Mouse (Mus musculus): ENCODE results near the gene Irx1. TPM values are rescaled to one million over a fixed set of nuclear protein-coding genes. Genes with fewer than 3 reads are reported as not detected.
A peak's percentile ranks its signal among the peaks of the same experiment; 100 is the strongest.

Gene Irx1
- polyA plus RNA-seq, 1 experiment = not detected

GRCm38 (mm10) chr13:71958651-71959050 lies 4.9 kb downstream of the Irx1 start:
- H3K27ac ChIP-seq (ENCODE audit: control insufficient read depth, insufficient read depth, low read depth, low read length) = no peak overlapping the region
- TF ChIP-seq CTCF (IDR thresholded peaks at IDR 0.05; ENCODE audit: control insufficient read depth, insufficient read depth, insufficient replicate concordance, low read depth, low read length) (no peak), POLR2A (IDR thresholded peaks at IDR 0.05; ENCODE audit: control insufficient read depth, low read depth, low read length) (no peak)
- no peaks in the 10 kb centered on the region for H3K36me3 ChIP-seq (ENCODE audit: control insufficient read depth, insufficient read depth, low read length)
- H3K27me3 ChIP-seq (ENCODE audit: control insufficient read depth, insufficient read depth, low read length) = peaks cover 4% of the 10 kb centered on the region
- H3K4me3 ChIP-seq (ENCODE audit: control insufficient read depth, low read depth, low read length) = no peak overlapping the region
- H3K4me1 ChIP-seq (ENCODE audit: control insufficient read depth, insufficient read depth, low read length) = peaks cover 5% of the 10 kb centered on the region

- H3K27me3 ChIP-seq (ENCODE audit: control insufficient read depth, insufficient read depth, low read length) = peaks cover 4% of the 10 kb centered on the region
- peaks cover 2% of the 10 kb centered on the region for H3K4me1 ChIP-seq (ENCODE audit: control insufficient read depth, insufficient read depth, low read length)
- no peak for TF ChIP-seq POLR2A (IDR thresholded peaks at IDR 0.05; ENCODE audit: control insufficient read depth, low read depth, low read length)
- TF ChIP-seq CTCF (IDR thresholded peaks at IDR 0.05; ENCODE audit: control insufficient read depth, insufficient read depth, insufficient replicate concordance, low read depth, low read length) = no peak
- H3K36me3 ChIP-seq (ENCODE audit: control insufficient read depth, insufficient read depth, low read length) = no peaks in the 10 kb centered on the region
- H3K27ac ChIP-seq (ENCODE audit: control insufficient read depth, insufficient read depth, low read depth, low read length) = no peak overlapping the region
- H3K4me3 ChIP-seq (ENCODE audit: control insufficient read depth, low read depth, low read length) = no peak overlapping the region
Observed at GRCm38 (mm10) chr13:71957811-71958351, 5.6 kb downstream of the Irx1 start.

- Histone ChIP-seq H3K27me3 (ENCODE audit: control insufficient read depth, insufficient read depth, low read length) (peaks cover 4% of the 10 kb centered on the region), H3K4me1 (ENCODE audit: control insufficient read depth, insufficient read depth, low read length) (peaks cover 2% of the 10 kb centered on the region), H3K4me3 (ENCODE audit: control insufficient read depth, low read depth, low read length) (no peak overlapping the region), H3K27ac (ENCODE audit: control insufficient read depth, insufficient read depth, low read depth, low read length) (no peak overlapping the region), H3K36me3 (ENCODE audit: control insufficient read depth, insufficient read depth, low read length) (no peaks in the 10 kb centered on the region)
- TF ChIP-seq CTCF (IDR thresholded peaks at IDR 0.05; ENCODE audit: control insufficient read depth, insufficient read depth, insufficient replicate concordance, low read depth, low read length) = no peak
- TF ChIP-seq POLR2A (IDR thresholded peaks at IDR 0.05; ENCODE audit: control insufficient read depth, low read depth, low read length) = no peak
Observed at GRCm38 (mm10) chr13:71957147-71957546, 6.4 kb downstream of the Irx1 start.

GRCm38 (mm10) chr13:71956481-71956880 lies 7.0 kb downstream of the Irx1 start:
- Histone ChIP-seq H3K27ac (ENCODE audit: control insufficient read depth, insufficient read depth, low read depth, low read length) (no peak overlapping the region), H3K4me1 (ENCODE audit: control insufficient read depth, insufficient read depth, low read length) (peaks cover 2% of the 10 kb centered on the region), H3K27me3 (ENCODE audit: control insufficient read depth, insufficient read depth, low read length) (no peaks in the 10 kb centered on the region; the same call in 1 of the 2 replicates), H3K4me3 (ENCODE audit: control insufficient read depth, low read depth, low read length) (no peak overlapping the region), H3K36me3 (ENCODE audit: control insufficient read depth, insufficient read depth, low read length) (no peaks in the 10 kb centered on the region)
- TF ChIP-seq POLR2A (IDR thresholded peaks at IDR 0.05; ENCODE audit: control insufficient read depth, low read depth, low read length) (no peak), CTCF (IDR thresholded peaks at IDR 0.05; ENCODE audit: control insufficient read depth, insufficient read depth, insufficient replicate concordance, low read depth, low read length) (peak; percentile 36; the same call in 1 of the 2 replicates)

- H3K27me3 ChIP-seq (ENCODE audit: control insufficient read depth, insufficient read depth, low read length) = no peaks in the 10 kb centered on the region
- H3K4me1 ChIP-seq (ENCODE audit: control insufficient read depth, insufficient read depth, low read length) = no peaks in the 10 kb centered on the region
- TF ChIP-seq POLR2A (IDR thresholded peaks at IDR 0.05; ENCODE audit: control insufficient read depth, low read depth, low read length) (no peak), CTCF (IDR thresholded peaks at IDR 0.05; ENCODE audit: control insufficient read depth, insufficient read depth, insufficient replicate concordance, low read depth, low read length) (no peak)
- H3K4me3 ChIP-seq (ENCODE audit: control insufficient read depth, low read depth, low read length) = no peak overlapping the region
- no peak overlapping the region for H3K27ac ChIP-seq (ENCODE audit: control insufficient read depth, insufficient read depth, low read depth, low read length)
- no peaks in the 10 kb centered on the region for H3K36me3 ChIP-seq (ENCODE audit: control insufficient read depth, insufficient read depth, low read length)
Observed at GRCm38 (mm10) chr13:71951966-71952365, 11.6 kb downstream of the Irx1 start.

- Histone ChIP-seq H3K4me3 (ENCODE audit: control insufficient read depth, low read depth, low read length) (no peak overlapping the region), H3K4me1 (ENCODE audit: control insufficient read depth, insufficient read depth, low read length) (no peaks in the 10 kb centered on the region), H3K27me3 (ENCODE audit: control insufficient read depth, insufficient read depth, low read length) (no peaks in the 10 kb centered on the region), H3K36me3 (ENCODE audit: control insufficient read depth, insufficient read depth, low read length) (no peaks in the 10 kb centered on the region), H3K27ac (ENCODE audit: control insufficient read depth, insufficient read depth, low read depth, low read length) (no peak overlapping the region)
- TF ChIP-seq POLR2A (IDR thresholded peaks at IDR 0.05; ENCODE audit: control insufficient read depth, low read depth, low read length) (no peak), CTCF (IDR thresholded peaks at IDR 0.05; ENCODE audit: control insufficient read depth, insufficient read depth, insufficient replicate concordance, low read depth, low read length) (no peak)
Observed at GRCm38 (mm10) chr13:71949859-71950258, 13.7 kb downstream of the Irx1 start.

- no peaks in the 10 kb centered on the region for H3K36me3 ChIP-seq (ENCODE audit: control insufficient read depth, insufficient read depth, low read length)
- no peaks in the 10 kb centered on the region for H3K27me3 ChIP-seq (ENCODE audit: control insufficient read depth, insufficient read depth, low read length)
- no peak overlapping the region for H3K27ac ChIP-seq (ENCODE audit: control insufficient read depth, insufficient read depth, low read depth, low read length)
- TF ChIP-seq CTCF (IDR thresholded peaks at IDR 0.05; ENCODE audit: control insufficient read depth, insufficient read depth, insufficient replicate concordance, low read depth, low read length) = no peak
- TF ChIP-seq POLR2A (IDR thresholded peaks at IDR 0.05; ENCODE audit: control insufficient read depth, low read depth, low read length) = no peak
- no peaks in the 10 kb centered on the region for H3K4me1 ChIP-seq (ENCODE audit: control insufficient read depth, insufficient read depth, low read length)
- no peak overlapping the region for H3K4me3 ChIP-seq (ENCODE audit: control insufficient read depth, low read depth, low read length)
Observed at GRCm38 (mm10) chr13:71910361-71910760, 53.2 kb downstream of the Irx1 start.
